Mouse (Mus musculus): ENCODE measurements at regions not wholly inside any gene's neighbourhood (a gene's known extent, or its start where the extent isn't known, plus 50 kb on each side); places are given as distances from the start of the nearest gene placed in this dataset.

DNA sequence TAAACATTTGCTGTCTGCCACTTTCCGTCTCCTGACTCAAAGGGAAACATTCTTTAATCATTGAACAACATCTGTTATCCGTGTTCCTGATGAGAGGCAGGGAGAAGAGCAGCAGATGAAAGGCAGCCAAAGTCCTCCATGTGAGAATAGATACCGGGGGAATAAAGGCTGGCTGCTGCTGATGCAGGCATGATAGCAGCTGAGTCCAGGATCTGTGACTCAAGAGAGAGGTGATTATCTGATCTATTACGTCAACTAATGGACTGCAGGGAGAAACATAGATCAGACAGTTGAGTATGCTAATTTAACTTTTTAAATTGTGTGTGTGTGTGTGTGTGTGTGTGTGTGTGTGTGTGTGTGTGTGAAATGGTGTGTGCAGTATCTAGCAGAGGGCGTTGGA lies 1140.0 kb downstream of the Dpp10 start:
- 73% methylated on average over 5 of the region's 5 CpGs for WGBS
- no peak overlapping the region for H3K4me3 ChIP-seq (replicated peaks)
- H3K9ac ChIP-seq = no peak overlapping the region
- H3K9me3 ChIP-seq (replicated peaks) = no peaks in the 10 kb centered on the region
- no peak overlapping the region for H3K27ac ChIP-seq
- ATAC-seq (replicated peaks; ENCODE audit: low FRiP score) = no peak
- no peaks in the 10 kb centered on the region for H3K27me3 ChIP-seq
- no peaks in the 10 kb centered on the region for H3K4me1 ChIP-seq
- H3K36me3 ChIP-seq = no peaks in the 10 kb centered on the region
- H3K4me2 ChIP-seq = no peak overlapping the region

- Histone ChIP-seq H3K27me3 (no peaks in the 10 kb centered on the region), H3K36me3 (no peaks in the 10 kb centered on the region), H3K9ac (no peak overlapping the region), H3K4me2 (no peak overlapping the region), H3K4me1 (no peaks in the 10 kb centered on the region), H3K9me3 (replicated peaks) (no peaks in the 10 kb centered on the region), H3K27ac (no peak overlapping the region), H3K4me3 (replicated peaks) (no peak overlapping the region)
- 26% methylated on average over 2 of the region's 2 CpGs for WGBS
- ATAC-seq (replicated peaks; ENCODE audit: low FRiP score) = peak; percentile 67; the same call in 1 of the 2 replicates
Observed at GRCm38 (mm10) chr1:122889100-122889499, 1156.3 kb downstream of the Dpp10 start.

DNA sequence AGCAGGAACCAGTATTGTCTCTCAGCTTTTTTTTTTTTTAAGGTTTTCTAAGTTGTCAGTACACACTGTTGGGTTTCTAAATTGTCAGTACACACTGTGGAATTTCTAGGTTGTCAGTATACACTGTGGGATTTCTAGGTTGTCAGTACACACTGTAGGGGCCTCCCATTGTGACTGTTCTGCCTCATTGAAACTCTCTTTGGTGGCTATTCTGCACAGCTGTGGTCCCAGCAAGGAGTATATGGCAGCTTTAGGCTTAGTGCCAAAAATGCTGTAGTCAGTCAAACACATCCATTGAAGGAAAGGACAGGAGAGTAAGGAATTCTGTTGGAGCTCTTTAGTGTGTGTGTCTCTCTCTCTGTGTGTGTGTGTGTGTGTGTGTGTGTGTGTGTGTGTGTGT lies 1186.4 kb downstream of the Dpp10 start:
- H3K27ac ChIP-seq = no peak overlapping the region
- no peak overlapping the region for H3K4me2 ChIP-seq
- no peaks in the 10 kb centered on the region for H3K36me3 ChIP-seq
- H3K9ac ChIP-seq = no peak overlapping the region
- H3K27me3 ChIP-seq = no peaks in the 10 kb centered on the region
- no peak for ATAC-seq (replicated peaks; ENCODE audit: low FRiP score)
- no peaks in the 10 kb centered on the region for H3K9me3 ChIP-seq (replicated peaks)
- no peaks in the 10 kb centered on the region for H3K4me1 ChIP-seq
- H3K4me3 ChIP-seq (replicated peaks) = no peak overlapping the region

Data from kidney, embryonic 15.5 days (tissue).